20 mouse cellular contexts compared by ENCODE assay signal in the genomic region with DNA sequence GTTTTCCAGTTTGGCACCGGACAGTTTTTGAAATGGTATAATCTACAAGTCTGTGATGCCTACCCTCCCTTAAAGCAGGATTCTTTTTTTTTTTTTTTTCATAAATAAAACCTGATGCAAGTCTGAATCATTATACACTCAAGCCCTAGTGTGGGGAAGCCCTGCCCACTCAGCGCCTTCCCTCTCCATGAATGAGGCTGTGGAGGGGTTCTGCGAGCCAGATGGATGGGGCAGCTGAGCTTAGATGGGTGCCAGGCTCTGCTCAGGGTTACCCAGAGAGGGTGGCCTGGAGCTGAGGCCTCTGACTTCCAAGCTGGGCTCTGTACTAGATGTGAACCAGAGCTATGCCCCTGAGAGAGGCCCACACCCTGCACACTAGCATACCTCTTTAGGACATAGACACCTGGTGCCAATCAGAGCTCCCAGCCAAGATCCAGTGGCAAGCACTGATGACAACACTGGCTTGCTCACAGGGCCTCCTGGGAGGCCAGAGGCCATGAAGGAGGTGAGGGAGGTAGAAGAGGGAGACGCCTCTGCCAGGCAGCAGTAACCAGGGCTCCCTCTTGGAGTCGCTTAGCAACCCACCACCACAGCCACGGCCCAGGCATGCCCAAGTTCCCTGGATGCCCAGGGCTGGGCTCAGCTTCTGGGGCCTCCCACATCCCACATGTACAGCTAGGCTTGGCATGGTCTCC. TPM values are rescaled to one million over a fixed set of nuclear protein-coding genes. Genes with fewer than 3 reads are reported as not detected.
A peak's percentile ranks its signal among the peaks of the same experiment; 100 is the strongest.
DNase-seq lines count a peak whose midpoint lies in the region; ATAC-seq lines count a peak whose summit lies in the region.
"Had no signal": no experiment of that assay in that cellular context is flagged by ENCODE, and none has a peak within 500 bp of the region (broad histone marks: within the 10 kb centered on the region; RNA-seq: fewer than 3 reads in every experiment).

No protein-coding gene starts in this region.

- H3K27me3 ChIP-seq in midbrain, embryonic 13.5 days: peaks cover 69% of the 10 kb centered on the region
- peaks cover 99% of the 10 kb centered on the region for H3K27me3 ChIP-seq in midbrain, embryonic 10.5 days (ENCODE audit: low read depth, poor library complexity, severe bottlenecking)
- H3K27me3 ChIP-seq in hindbrain, embryonic 16.5 days (replicated peaks; ENCODE audit: control insufficient read depth, insufficient read depth, low read length): peaks cover 35% of the 10 kb centered on the region

- peaks cover 65% of the 10 kb centered on the region for H3K4me1 ChIP-seq in midbrain, embryonic 13.5 days (replicated peaks)
- H3K4me1 ChIP-seq in midbrain, embryonic 10.5 days: peaks cover 30% of the 10 kb centered on the region
- H3K4me1 ChIP-seq in hindbrain, embryonic 16.5 days (ENCODE audit: control insufficient read depth, insufficient read depth, low read depth, low read length): peaks cover 42% of the 10 kb centered on the region
- H3K4me1 ChIP-seq: liver, embryonic 15.5 days had no signal

- H3K9me3 ChIP-seq in midbrain, embryonic 13.5 days: no peaks in the 10 kb centered on the region
- H3K9me3 ChIP-seq in midbrain, embryonic 10.5 days (replicated peaks): no peaks in the 10 kb centered on the region
- H3K9me3 ChIP-seq in hindbrain, embryonic 16.5 days (ENCODE audit: control insufficient read depth, low read length): no peaks in the 10 kb centered on the region
- H3K9me3 ChIP-seq: embryonic facial prominence, embryonic 13.5 days; limb, embryonic 13.5 days; liver, embryonic 15.5 days; midbrain, embryonic 12.5 days had no signal

- no peak overlapping the region for H3K4me3 ChIP-seq in midbrain, embryonic 13.5 days (replicated peaks)
- no peak overlapping the region for H3K4me3 ChIP-seq in midbrain, embryonic 10.5 days
- H3K4me3 ChIP-seq in hindbrain, embryonic 16.5 days (ENCODE audit: low read length): no peak overlapping the region
- H3K4me3 ChIP-seq: embryonic facial prominence, embryonic 13.5 days; limb, embryonic 13.5 days; liver, embryonic 15.5 days; midbrain, embryonic 12.5 days had no signal

- H3K4me2 ChIP-seq in midbrain, embryonic 13.5 days (replicated peaks): no peak overlapping the region
- H3K4me2 ChIP-seq in hindbrain, embryonic 16.5 days (ENCODE audit: low read length): no peak overlapping the region
- H3K4me2 ChIP-seq: embryonic facial prominence, embryonic 13.5 days; heart, embryonic 11.5 days; limb, embryonic 13.5 days; liver, embryonic 15.5 days; midbrain, embryonic 12.5 days had no signal

- no peak for DNase-seq in frontal cortex, postnatal 10 days (ENCODE audit: low spot score in 2 of 2)
- no peak for DNase-seq in midbrain, embryonic 10.5 days (ENCODE audit: low spot score)
- peak; percentile 77 for DNase-seq in NIH3T3 (ENCODE audit: low read depth)
- no peak for DNase-seq in left cerebral cortex, adult 11 months (ENCODE audit: low spot score)
- DNase-seq in urinary bladder, postnatal 10 days (ENCODE audit: low spot score): no peak
- DNase-seq: cerebellum, adult 18-20 months; kidney, adult 18-20 months; kidney, postnatal 25 days; lung, postnatal 14 days; thymus, postnatal 25 days had no signal

- H3K36me3 ChIP-seq in midbrain, embryonic 13.5 days: no peaks in the 10 kb centered on the region
- no peaks in the 10 kb centered on the region for H3K36me3 ChIP-seq in midbrain, embryonic 10.5 days
- H3K36me3 ChIP-seq in hindbrain, embryonic 16.5 days (ENCODE audit: control insufficient read depth, insufficient read depth, low read length): no peaks in the 10 kb centered on the region
- H3K36me3 ChIP-seq: embryonic facial prominence, embryonic 13.5 days; limb, embryonic 13.5 days; liver, embryonic 15.5 days; midbrain, embryonic 12.5 days had no signal

- no peak overlapping the region for H3K9ac ChIP-seq in midbrain, embryonic 13.5 days (replicated peaks)
- H3K9ac ChIP-seq in hindbrain, embryonic 16.5 days (ENCODE audit: low read depth, low read length): no peak overlapping the region
- H3K9ac ChIP-seq: embryonic facial prominence, embryonic 13.5 days; limb, embryonic 13.5 days; liver, embryonic 15.5 days; midbrain, embryonic 12.5 days had no signal

- no peak overlapping the region for H3K27ac ChIP-seq in midbrain, embryonic 13.5 days
- H3K27ac ChIP-seq in midbrain, embryonic 10.5 days (replicated peaks): no peak overlapping the region
- no peak overlapping the region for H3K27ac ChIP-seq in hindbrain, embryonic 16.5 days (ENCODE audit: low read depth, low read length)
- H3K27ac ChIP-seq: embryonic facial prominence, embryonic 13.5 days; limb, embryonic 13.5 days; liver, embryonic 15.5 days; midbrain, embryonic 12.5 days; stomach, postnatal 0 days had no signal

- peak; percentile 74 for ATAC-seq in frontal cortex, adult (ENCODE audit: low TSS enrichment)
- peak; percentile 15; the same call in 1 of the 2 replicates for ATAC-seq in midbrain, embryonic 13.5 days
- ATAC-seq in hindbrain, embryonic 16.5 days: peak; percentile 26; the same call in 1 of the 2 replicates
- ATAC-seq: CD4-positive, CD25-positive, alpha-beta regulatory T cell, adult 4 months had no signal

- WGBS in midbrain, embryonic 13.5 days: 74% methylated on average over 6 of the region's 6 CpGs
- 75% methylated on average over 6 of the region's 6 CpGs for WGBS in midbrain, embryonic 10.5 days
- 52% methylated on average over 6 of the region's 6 CpGs for WGBS in hindbrain, embryonic 16.5 days

RNA-seq across cellular contexts. Expression of a gene that starts 15.1 kb away (rescaled TPM):
- polyA plus RNA-seq in midbrain, embryonic 13.5 days (2015; fragmentation: Nextera tagmentation; extraction: Ambion mirVana): 0.69 and 0.77 TPM in 2 replicates
- polyA plus RNA-seq in midbrain, embryonic 10.5 days (2016; fragmentation: Nextera tagmentation; extraction: Ambion mirVana): 0.07 TPM in 2 replicates
- 0.85 and 1.1 TPM in 2 replicates for polyA plus RNA-seq in hindbrain, embryonic 16.5 days (2015; fragmentation: Nextera tagmentation; extraction: Ambion mirVana)
- polyA plus RNA-seq: CD4-positive, CD25-positive, alpha-beta regulatory T cell, adult 4 months; liver, embryonic 15.5 days had no signal

Comparison
In these comparisons a context has a peak if more than half of its experiments do, and no peak if none do; other contexts are left out.
1. ATAC-seq: peak in every context shown above with its lines; median percentile 74 in frontal cortex, adult; 26 in hindbrain, embryonic 16.5 days; 15 in midbrain, embryonic 13.5 days.